Mouse (Mus musculus): ENCODE results near the gene Nudt5.

The Nudt5 gene

DNA sequence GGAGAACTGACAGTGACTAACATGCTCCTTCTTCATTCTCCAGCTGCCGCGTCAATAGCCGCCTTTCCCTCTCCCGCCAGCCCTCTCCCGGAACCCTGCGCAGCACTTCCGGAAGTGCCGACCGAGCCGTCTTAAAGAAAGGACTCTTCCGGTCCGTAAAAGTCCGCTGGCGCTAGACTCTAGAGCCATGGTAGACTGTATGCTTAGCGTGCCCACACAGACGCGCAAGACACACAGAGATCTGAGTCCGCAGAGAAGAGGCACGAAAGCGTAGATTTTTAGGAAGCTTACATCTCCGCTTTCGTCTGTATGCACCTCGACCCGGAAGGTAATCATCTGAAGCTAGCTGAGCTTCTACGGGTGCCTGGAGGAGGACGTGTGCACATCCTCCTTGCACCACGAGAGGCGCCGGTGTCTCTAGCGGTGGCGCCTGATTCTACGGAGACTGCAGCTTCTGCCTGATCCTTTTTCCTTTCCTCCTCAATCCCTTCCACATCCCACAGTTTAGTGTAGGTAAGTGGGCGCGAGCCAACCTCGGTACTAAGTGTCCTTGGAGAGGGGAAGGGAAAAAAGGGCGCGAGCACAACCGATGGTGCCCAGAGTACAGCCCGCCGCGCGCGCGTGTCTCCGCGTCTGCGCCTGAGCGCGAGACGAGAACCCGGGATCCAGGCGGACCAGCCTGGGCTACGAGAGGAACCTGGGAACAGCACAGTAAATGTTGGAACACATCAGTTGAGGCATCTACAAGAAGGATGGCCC is at the start of gene Nudt5, which contains the start of gene Cdc123:
Gene Nudt5 (plus strand): TSS at position 147 of the 759 bp plus-strand sequence.
Gene Cdc123 (minus strand): TSS at position 292 of the 759 bp plus-strand sequence.
- DNase-seq: peak; percentile 85 to 86

DNA sequence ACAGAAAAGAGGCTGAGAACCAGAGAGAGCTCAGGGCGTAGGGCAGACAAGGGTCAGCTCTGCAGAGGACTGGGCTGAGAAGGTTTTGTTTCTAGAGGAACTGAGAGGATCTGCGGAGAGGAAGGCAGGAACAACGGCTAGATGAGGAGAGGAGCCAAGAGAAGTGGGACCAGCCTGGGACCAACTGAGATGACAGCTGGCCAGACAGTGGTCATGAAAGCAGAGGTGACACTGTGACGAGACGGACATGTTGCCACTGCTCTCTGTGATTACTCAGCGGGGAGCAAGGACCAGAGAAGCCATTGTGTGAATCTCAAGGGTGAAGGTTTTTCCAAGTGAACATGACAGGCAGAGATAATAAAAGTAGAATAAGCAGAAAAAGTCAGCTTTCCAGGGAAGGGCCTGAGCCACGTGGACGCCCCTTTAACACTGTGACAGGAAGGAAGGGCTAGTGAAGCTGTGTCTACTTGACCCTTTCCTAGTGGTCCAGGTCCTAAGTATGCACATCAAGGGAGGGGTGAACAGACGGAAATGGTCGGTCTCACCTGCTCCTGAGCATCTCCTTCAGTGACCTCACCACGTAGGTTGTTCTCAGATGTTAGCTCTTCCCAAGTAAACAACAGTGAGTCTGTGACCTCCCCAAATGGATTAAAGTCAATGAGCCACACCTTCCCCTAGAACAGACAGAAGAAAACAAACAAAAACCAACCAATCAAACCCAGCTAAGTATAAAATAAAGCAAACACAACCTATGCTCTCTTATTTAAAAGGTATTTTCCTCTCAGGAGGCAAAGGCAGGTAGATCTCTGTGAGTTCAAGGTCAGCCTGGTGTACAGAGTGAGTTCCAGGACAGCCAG is 46.8 kb upstream of the Nudt5 start:
- DNase-seq: no peak

DNA sequence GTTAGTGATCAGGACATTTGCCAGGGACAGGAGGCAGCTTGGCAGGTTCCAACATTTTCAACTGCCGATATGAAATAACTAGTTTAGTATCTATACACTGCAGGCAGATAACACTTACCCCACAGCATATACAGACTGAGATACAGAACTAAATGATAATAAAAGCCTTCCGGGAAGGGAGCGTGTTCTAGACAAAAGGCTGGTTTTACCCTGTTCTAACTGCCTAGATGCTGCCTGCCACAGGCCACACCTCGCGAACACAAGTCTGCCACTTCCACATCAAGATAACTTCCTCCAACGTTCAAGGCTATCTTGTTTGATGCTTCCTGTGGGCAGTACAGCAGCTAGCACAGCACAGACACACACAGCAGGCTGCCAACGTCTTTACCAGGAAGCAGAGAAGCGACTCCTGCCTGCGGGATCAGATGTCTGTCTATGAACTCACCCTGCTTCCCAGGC is 43.6 kb upstream of the Nudt5 start:
- DNase-seq: peak; percentile 53 to 54

DNA sequence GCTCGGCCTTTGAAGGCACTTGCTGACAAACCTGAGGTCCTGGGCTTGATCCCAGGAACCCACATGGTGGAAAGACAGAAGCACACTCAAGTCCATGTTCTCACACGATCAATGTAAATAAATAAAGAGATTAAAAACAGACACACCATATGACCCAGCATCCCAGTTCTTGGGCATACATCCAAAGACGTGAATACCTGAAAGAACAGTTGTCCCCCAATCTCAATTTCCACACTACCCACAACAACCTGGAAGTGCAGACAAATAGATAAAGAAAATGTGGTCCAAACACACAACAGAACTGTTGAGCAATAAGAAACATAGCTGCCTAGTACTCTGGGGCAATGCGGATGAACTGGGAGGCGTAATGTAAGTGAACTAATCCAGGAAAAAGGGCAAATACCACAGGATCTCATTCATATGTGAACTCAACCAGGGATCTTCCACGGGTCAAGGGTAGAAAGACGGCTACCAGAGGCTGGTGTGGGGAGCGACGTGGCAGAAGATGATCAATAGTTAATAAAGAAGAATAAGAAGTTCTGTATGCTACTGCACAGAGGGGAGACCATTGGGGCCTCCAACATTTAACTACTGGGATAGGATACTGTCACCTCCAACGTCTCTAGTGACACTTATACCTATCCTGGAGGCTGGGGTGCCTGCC is 42.8 kb upstream of the Nudt5 start:
- no peak for DNase-seq

DNA sequence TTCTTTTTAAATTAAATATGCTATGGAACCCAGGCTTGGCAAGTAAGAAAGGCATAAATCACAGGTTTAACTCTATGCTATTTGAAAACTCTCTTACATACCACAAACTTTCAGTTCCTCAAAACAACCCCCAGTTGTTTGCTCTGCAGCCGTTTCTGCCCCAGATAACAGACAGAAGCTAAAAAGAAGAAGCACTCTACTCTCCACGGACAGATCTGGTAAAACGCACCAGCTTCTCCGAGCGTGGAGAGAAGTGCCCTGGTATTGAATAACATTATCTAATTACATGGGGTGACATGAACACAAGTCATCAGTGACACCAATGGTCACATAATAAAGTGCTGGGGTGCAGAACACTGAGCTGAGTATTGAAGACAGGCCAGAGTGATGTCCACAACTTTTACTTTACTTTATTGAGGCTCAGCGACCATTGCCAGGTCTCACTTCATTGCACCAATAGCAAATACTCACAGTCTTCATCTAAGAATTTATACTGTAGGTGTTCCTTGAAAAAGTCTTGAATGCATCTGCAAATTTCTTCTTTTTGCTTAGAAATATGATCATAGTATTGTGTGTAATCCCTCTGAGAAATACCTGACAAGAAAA is 40.3 kb upstream of the Nudt5 start:
- peak; percentile 72 to 76 for DNase-seq

DNA sequence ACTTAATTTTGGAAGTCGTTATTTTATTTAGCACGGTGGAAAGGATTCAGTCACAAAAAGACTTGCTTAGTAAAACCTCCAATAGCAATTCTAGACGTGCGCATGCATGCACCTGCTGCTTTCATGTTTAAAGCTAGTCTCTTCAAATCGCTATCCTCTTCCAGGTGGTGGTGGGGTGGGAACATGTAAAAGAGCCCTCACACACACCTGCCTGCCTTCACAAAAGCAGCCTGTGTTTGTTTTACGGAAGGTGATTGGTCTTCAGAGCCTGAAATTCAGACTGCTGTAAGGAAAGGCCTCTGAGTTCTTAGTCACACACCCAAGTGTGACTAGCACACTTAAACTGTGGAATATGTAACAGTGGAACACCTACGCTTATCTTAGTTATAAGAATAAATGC is 39.6 kb upstream of the Nudt5 start:
- no peak for DNase-seq

DNA sequence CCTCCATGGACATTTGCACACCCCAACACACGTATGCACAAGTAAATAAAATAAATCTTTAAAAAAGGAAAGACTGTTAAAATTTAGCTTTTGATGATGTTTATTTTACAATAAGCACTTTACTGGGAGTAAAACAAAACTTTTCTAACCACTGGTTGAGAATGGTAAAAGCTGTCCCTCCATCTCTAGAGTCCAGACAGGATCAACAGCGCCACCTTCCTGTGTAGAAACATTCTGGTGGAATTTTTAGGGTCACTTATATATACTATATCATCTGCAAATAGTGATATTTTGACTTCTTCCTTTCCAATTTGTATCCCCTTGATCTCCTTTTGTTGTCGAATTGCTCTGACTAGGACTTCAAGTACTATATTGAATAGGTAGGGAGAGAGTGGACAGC is 38.6 kb upstream of the Nudt5 start:
- DNase-seq: peak; percentile 63 to 66

DNA sequence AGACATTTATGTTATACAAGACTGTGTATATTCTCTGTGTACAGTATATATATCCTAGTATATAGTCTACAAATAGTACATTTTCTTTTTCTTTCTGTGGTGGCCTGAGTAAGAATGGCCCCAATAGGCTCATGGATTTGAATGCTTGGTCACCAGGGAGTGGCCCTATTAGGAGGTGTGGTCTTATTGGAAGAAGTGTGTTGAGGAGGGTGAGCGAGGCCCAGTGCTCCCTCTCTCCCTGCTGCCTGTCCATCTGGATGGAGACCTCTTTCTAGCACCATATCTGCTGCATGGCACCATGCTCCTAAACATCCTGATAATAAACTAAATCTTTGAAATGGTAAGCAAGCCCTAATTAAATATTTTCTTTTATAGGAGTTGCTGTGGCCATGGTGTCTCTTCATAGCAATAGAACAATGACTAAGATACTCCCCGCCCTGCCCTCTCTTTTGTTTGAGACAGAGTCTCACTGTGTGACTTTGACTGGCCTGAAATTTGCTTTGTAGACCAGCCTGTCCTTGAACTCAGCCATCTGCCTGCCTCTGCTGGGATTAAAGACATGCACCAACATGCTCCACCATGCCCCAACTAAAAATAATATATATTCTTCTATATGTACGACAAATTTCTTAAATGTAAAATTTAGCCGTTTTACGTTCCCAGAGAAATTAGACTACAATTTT is 34.6 kb upstream of the Nudt5 start:
- DNase-seq: no peak

DNA sequence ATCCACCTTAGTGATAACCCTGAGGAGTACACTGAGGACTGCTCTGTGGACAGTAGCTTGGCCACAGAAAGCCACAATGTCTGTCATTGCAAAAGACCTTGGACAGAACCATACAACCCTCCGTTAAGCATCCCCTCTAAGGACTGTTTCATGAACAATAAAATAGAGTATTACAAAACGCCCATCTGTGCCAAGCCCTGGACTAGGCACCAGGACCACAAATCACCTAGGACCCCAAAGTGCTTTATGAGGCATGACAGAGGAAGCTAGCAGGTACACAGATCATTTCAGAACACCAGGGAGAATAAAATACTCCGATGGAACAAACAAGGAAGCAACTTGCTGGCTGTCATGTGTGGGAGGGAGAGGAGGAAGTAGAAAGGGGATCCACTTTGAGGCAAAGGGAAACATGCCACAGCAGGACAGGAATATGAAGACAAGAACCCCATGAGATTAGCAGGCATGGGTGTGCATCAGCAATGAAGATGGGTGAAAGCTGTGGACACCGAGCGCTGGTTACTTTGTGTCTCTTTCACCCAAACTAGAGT is 33.5 kb upstream of the Nudt5 start:
- no peak for DNase-seq

DNA sequence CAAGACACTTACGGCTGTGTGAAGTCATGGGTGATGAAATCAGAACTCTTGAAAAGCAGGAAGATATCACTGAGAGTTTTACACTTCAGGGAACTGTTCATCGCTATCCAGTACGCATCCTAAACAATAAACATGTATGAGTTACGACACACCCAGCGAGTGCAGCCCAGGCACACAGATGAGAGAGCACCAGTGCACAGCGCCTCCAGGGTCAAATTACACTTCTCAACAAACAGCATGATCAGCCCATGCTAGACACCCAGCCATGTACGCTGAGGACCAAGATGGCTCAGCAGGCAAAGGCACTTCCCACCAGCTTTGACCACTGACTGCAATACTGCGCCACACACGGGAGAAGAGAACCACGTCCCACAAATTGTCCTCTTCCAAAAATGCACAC is 23.6 kb upstream of the Nudt5 start:
- DNase-seq: no peak

DNA sequence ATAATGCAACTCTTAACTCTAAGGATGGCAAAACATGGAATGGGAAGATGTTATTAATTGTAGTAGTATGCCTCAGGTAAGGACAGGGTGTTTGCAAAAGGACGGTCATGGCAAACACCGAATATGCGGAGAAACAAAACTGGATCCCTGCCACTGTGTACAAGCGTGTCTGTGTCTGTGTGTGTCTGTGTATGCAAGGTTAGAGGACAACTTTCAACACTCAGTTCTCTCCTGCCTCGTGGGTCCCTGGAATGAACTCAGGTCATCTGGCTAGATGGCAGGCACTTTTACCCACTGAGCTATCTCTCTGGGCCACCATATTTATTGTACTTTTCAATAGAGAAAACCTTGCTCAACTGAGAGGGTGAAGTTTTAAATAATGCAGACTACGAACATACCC is 22.4 kb upstream of the Nudt5 start:
- DNase-seq: no peak

DNA sequence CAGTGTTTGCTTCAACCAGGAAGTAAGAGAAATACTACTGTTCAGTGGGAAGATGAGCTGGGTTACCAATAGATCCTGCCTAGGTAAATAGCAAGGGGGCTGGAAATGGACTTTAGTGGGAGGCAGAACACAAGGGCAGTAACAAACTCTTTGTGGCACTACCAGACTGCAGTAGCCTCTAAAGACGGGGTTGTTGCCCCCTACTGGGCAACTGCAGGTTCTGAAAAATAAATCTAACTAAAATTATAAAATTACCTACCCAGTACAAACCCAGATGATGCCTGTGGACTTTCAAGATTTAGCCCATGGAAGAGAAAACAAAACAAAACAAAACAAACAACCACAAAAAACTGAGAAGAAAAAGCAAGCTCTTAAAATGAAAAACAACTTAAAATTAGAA is 20.6 kb upstream of the Nudt5 start:
- DNase-seq: peak; percentile 37 to 44

DNA sequence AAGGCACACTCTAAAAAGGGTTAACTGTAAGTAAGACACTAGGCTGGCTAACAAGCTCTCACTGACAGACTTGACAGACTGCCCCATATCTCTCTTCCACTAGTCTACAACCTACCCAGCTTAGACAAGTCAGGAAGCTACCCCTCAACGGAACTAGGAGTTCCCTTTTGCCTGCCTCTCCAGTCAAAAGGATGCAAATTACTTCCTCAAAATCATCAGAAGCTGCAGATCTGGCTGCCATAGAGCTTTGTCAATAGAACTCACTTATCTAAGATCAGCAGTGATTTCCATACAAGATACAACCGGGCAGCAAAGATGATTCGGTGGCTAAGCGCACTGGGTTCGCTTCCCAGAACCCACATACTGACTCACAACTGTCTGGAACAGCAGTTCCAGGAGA is 20.1 kb upstream of the Nudt5 start:
- peak; percentile 21 for DNase-seq

DNA sequence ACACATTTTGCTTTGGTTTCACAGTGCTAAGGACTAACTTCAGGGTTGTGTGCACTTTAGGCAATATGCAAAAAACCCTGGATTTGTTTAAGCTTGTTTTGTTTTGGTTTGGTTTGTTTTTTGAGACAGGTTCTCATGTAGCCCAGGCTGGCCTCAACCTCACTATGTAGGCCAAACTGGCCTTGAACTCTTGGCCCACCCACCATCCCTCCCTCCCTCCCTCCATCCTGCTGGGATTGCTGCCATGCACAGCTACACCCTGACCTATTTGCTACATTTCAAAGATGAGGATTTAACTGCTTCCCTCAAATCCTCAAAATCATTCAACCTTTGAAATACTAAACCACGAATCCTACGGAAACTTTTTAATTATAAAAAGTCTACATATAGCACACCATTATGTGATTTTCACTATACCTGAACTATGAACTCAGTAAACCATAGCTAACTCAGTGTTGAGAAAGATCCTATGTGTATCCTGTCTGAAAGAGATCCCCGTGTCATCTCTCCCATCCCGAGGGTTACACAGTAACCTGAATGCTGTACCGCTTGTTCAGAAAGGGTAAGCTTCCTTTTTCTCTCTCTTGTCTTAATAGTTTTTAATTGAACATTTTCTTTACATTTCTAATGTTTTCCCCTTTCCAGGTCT is 19.4 kb upstream of the Nudt5 start:
- DNase-seq: no peak

DNA sequence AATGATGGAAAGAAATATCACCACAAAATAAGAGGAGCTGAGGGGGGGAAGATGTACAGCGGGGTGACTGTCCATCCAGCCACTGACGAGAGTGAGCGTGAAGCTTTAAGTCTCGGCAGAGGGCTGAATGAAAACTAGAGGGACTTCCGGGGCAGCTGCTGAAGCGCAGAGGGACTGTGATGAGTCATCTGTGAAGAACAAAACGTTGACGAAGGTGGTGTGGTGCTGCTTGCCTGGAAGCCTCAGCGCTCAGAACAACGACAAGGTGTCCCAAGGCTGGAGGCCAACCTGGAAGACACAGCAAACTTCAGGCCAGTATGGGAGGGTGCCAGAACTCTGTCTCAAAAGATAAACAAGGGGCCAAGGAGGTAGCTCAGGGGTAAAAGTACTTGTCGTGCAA is 4.0 kb upstream of the Nudt5 start:
- no peak for DNase-seq

DNA sequence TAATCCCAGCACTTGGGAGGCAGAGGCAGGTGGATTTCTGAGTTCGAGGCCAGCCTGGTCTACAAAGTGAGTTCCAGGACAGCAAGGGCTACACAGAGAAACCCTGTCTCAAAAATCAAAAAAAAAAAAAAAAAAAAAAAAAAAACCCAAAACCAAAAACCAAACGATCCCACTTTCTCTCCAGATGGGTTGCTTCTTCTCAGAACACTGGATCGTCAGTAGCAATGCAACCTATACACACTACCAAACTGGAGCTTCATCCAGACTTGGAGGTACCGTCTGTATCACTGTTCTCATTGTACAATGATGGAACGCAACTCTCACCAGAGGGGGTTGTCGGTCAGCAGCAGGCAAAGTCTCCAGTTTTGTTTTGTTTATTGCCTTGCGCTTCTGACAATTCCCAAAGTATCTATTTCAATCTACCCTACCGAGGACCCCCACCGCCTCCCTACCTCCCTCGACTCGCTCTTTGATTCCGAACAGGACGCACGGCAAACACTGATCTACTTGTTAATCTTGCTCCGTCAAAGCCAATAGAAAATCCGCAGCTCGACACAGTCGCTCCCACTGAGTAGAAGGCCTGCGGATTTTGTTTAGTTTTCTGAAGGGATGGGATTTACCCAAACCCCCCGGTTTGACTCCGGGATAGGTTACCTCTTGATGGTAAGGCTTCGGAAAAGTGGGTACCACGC is 492 bp upstream of the Nudt5 start:
- DNase-seq: no peak

DNA sequence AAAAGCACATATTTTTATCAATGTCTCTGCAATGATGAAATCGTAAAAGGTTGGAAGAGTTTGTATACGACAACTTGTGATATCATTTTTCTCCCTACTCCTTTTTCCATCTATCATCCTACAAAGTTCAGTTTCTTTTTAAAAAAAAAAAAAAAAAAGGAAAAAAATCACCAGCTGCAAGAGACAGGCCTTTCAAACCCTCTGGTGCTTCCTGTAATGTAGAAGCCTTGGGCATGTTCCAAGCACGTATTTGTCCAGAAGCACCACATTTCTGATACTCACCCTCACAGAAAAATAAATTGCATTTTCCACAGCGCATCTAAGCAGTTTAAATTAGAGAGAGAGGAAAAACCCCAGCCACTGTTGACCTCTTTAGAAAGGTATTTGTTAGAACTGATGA is 1.0 kb downstream of the Nudt5 start:
- no peak for DNase-seq

DNA sequence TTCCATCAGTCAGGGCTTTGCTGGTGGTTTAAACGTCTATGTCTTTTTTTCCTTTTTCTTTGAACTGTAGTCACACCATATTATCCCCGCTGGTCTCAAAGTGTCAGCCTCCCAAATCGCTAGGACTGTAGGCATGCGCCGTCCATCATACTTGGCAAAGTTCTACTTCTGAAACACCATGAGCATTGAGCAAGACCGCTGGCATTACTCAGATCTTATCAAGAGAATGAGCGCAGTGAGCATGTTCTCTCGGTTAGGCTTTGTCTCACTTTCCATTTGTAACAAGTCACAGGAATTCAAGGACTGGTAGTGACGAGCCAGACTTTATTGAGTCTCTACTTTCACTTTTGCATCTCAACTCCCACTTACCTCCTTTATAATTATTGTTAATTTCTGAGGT is 6.3 kb downstream of the Nudt5 start:
- no peak for DNase-seq

DNA sequence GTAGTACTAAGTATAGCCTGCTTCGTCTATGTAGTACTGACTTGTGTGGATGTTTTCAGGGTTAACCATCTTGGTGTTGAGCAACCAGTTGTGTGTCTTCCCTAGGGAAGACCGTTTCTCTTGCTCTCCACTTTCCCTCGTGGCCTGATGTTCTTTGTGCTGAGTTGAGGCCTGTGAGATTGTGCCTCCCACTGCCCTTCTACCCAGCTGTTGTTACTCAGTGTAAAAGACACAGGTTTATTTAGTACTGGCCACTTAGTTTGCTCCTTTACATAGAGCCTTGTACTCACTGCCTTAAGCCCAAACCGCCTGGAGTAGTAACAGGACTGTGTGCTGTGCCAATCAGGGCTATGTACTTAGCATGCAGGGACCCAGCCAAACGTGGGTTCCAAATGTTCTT is 7.0 kb downstream of the Nudt5 start:
- DNase-seq: no peak

DNA sequence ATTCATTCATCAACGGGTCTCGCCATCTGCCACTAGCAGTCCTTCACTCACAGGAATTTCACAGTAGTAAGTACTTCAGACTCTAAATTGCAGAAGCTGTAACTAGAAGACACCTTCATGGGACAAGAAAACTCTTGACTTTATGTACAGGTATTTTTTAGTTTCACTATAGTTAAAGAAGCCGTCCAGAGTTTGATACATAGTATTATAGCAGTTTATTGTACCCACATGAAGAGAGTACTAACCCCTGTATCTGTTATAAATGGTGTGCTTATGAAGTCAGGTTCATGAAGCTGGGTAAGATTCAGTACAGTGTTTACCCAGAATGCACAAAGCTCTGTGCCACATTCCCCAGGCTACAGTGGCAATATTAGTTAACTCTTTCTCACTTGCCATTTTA is 18.0 kb downstream of the Nudt5 start, which contains the start of gene Gm13199:
Gene Gm13199 (minus strand): TSS at position 101 of the 400 bp plus-strand sequence.
- no peak for DNase-seq

DNA sequence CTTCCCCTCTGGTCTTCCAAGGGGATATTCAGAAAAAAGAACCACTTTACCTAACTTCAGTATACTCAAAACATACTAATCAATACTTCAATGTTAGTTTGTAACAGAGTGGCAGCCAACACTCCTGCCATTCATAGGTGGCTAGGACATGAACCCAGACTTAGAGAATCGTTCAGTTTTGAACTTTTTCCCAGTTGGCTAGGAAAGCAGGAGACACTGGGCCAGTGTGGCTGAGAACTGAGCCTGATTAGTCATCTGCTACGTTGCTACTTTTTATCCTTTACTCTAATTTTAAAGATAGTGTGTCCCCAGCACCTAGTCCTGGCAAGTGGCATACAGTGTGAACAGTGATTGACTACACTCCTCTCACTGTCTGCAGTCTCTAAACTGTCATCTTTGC is 22.9 kb downstream of the Nudt5 start:
- DNase-seq: no peak

Measured in B cell, adult 2 months (primary cell).